Mouse (Mus musculus) G1E (cell line): ENCODE measurements around the gene Agbl4.

ENCODE experiments used
- CTCF ChIP-seq: IDR thresholded peaks from 2 replicates; pipeline ENCODE4 v1.5.1; 2012; ENCODE audit warnings: low read depth, low read length, inconsistent platforms, mixed read lengths
- GATA1 ChIP-seq: IDR thresholded peaks from 2 replicates; pipeline ENCODE4 v1.6.1; 2012; ENCODE audit warnings: borderline replicate concordance, low read length, inconsistent platforms, mixed read lengths
- POLR2AphosphoS5 ChIP-seq: IDR thresholded peaks from 2 replicates; pipeline ENCODE4 v1.6.1; 2012; ENCODE audit warnings: low read depth, low read length, inconsistent platforms; ENCODE audit not compliant: insufficient replicate concordance

DNA sequence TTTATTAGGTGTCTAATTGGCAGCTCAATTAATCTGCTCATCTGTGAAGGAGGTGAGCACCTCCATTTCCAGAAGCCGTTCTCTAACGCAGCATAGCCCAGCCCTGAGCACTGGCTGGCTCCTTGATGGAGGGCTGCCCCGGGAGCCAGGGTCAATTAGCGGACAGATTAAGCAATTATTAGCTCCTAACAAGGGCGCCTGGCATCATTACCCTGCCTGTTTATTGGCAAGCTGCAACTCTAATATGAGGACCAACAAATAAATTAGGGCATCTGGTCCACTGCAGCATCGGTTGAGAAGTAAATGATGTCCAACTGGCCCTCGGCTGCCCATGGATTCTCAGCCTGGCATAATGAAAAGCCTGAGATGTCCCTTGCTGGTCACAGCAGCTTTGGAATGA, 1148.5 kb downstream of the Agbl4 start:
- no peak for TF ChIP-seq POLR2AphosphoS5
- no peak for TF ChIP-seq GATA1
- no peak for TF ChIP-seq CTCF
